In the genomic region with DNA sequence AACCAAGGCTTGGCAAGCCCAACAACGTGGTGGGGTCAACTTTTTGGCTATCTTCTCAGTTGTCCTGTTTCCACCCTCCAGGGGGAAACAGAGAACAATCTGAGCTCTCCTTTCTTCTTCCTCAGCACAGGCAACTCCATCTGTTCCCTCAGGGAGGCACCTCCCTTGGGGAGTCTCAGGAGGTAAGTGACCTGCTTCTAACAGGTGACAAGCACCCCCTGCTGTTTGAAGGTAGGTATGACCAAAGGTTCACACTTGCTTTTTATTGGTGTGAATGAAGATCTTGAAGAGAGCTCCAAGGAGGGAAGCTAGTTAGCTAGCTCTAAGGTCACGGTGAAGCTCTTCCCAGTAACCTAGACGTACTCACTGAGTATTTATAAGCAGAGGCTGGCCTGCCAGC, we compare ENCODE assay signal across 11 mouse cellular contexts. TPM values are rescaled to one million over a fixed set of nuclear protein-coding genes. Genes with fewer than 3 reads are reported as not detected.
A peak's percentile ranks its signal among the peaks of the same experiment; 100 is the strongest.
DNase-seq lines count a peak whose midpoint lies in the region; ATAC-seq and TF ChIP-seq lines count a peak whose summit lies in the region.
"Had no signal": no experiment of that assay in that cellular context is flagged by ENCODE, and none has a peak within 500 bp of the region (broad histone marks: within the 10 kb centered on the region; RNA-seq: fewer than 3 reads in every experiment).

No protein-coding gene starts in this region.

- no peak overlapping the region for H3K9ac ChIP-seq in kidney, postnatal 0 days (ENCODE audit: low read depth, low read length)
- H3K9ac ChIP-seq: lung, embryonic 15.5 days had no signal

- H3K4me3 ChIP-seq in kidney, postnatal 0 days (replicated peaks; ENCODE audit: low read depth, low read length) = no peak overlapping the region
- H3K4me3 ChIP-seq: lung, embryonic 15.5 days; myocyte had no signal

- no peak overlapping the region for H3K4me2 ChIP-seq in kidney, postnatal 0 days (ENCODE audit: low read length)
- H3K4me2 ChIP-seq: lung, embryonic 15.5 days had no signal

- ATAC-seq in kidney, postnatal 0 days (replicated peaks; ENCODE audit: low FRiP score, low read depth) = no peak
- ATAC-seq in frontal cortex, adult (ENCODE audit: low TSS enrichment) = no peak

- no peaks in the 10 kb centered on the region for H3K36me3 ChIP-seq in kidney, postnatal 0 days (ENCODE audit: insufficient read depth, low read length)
- H3K36me3 ChIP-seq: lung, embryonic 15.5 days had no signal

- peak; percentile 47 for TF ChIP-seq CTCF in kidney, postnatal 0 days (IDR thresholded peaks at IDR 0.05; ENCODE audit: low read depth)

- H3K4me1 ChIP-seq in kidney, postnatal 0 days (replicated peaks; ENCODE audit: insufficient read depth, low read length) = no peaks in the 10 kb centered on the region; the same call in 1 of the 2 replicates
- H3K4me1 ChIP-seq: lung, embryonic 15.5 days had no signal

- H3K27ac ChIP-seq in kidney, postnatal 0 days = no peak overlapping the region
- H3K27ac ChIP-seq: lung, embryonic 15.5 days had no signal

- 74% methylated on average over 3 of the region's 3 CpGs for WGBS in kidney, postnatal 0 days

- H3K9me3 ChIP-seq in kidney, postnatal 0 days (replicated peaks; ENCODE audit: low read length) = no peaks in the 10 kb centered on the region
- H3K9me3 ChIP-seq: lung, embryonic 15.5 days had no signal

- DNase-seq in kidney, postnatal 0 days (ENCODE audit: low spot score) = no peak
- no peak for DNase-seq in kidney, postnatal 10 days
- peak; percentile 29 for DNase-seq in 3T3-L1 (ENCODE audit: low read depth, low spot score)
- peak; percentile 46 for DNase-seq in A20 (ENCODE audit: low read depth, low spot score)
- DNase-seq in c-Kit-positive CD71-positive TER-119-positive erythroid progenitor cells, embryonic 14.5 days (ENCODE audit: low spot score) = peak; percentile 16
- no peak for DNase-seq in frontal cortex, postnatal 10 days (ENCODE audit: low spot score in 2 of 2)
- DNase-seq: adrenal gland, adult 2 months; right cerebral cortex, postnatal 4 days had no signal

- no peaks in the 10 kb centered on the region for H3K27me3 ChIP-seq in kidney, postnatal 0 days (ENCODE audit: insufficient read depth, low read length)
- H3K27me3 ChIP-seq: lung, embryonic 15.5 days had no signal

RNA-seq across cellular contexts. Expression of gene Snrnp48, which starts 30.6 kb away (rescaled TPM):
- polyA plus RNA-seq in kidney, postnatal 0 days (2015; fragmentation: Nextera tagmentation; extraction: Ambion mirVana) = 30.9 and 33.4 TPM in 2 replicates

Comparison
In these comparisons a context has a peak if more than half of its experiments do, and no peak if none do; other contexts are left out.
1. DNase-seq: peak in 3T3-L1 (single experiment), A20 (single experiment) and c-Kit-positive CD71-positive TER-119-positive erythroid progenitor cells, embryonic 14.5 days (single experiment); none in kidney, postnatal 0 days (single experiment), kidney, postnatal 10 days (single experiment) and frontal cortex, postnatal 10 days (0 of 2).